Mouse (Mus musculus) liver, adult 2 months (tissue): ENCODE measurements around the gene Vav1. TPM values are rescaled to one million over a fixed set of nuclear protein-coding genes. Genes with fewer than 3 reads are reported as not detected.
"Not testable (repeated sequence)": the region's sequence is repeated elsewhere in the genome, so short reads cannot be mapped to it uniquely, and the experiment has no call there.

Experiments
- DNase-seq: peaks from one replicate; pipeline ENCODE4 v3.0.0-alpha.2; 2011; ENCODE audit warnings: low read depth, low spot score; ENCODE audit errors: extremely low read depth
- H3K27ac ChIP-seq: fragments of 200-500 bp; replicated peaks from 2 replicates; pipeline ENCODE4 v1.5.1; 2012; ENCODE audit warnings: low read depth, mild to moderate bottlenecking, control low read depth, inconsistent platforms, low read length; ENCODE audit not compliant: insufficient read depth
- H3K27me3 ChIP-seq: fragments of 200-500 bp; 2 replicates; pipeline ENCODE4 v1.6.1; 2012; ENCODE audit warnings: mild to moderate bottlenecking, moderate library complexity, low read length, inconsistent platforms; ENCODE audit not compliant: control insufficient read depth, insufficient read depth
- H3K36me3 ChIP-seq: fragments of 200-500 bp; 2 replicates; pipeline ENCODE4 v1.6.1; 2012; ENCODE audit warnings: low read length, inconsistent platforms; ENCODE audit not compliant: control insufficient read depth, insufficient read depth
- H3K4me1 ChIP-seq: fragments of 200-500 bp; 2 replicates; pipeline ENCODE4 v1.6.1; 2011; ENCODE audit warnings: low read length; ENCODE audit not compliant: control insufficient read depth, insufficient read depth
- H3K4me3 ChIP-seq: fragments of 200-500 bp; 2 replicates; pipeline ENCODE4 v1.5.1; 2011; ENCODE audit warnings: low read depth, mild to moderate bottlenecking, control low read depth, low read length, moderate library complexity; ENCODE audit not compliant: insufficient read depth
- H3K79me2 ChIP-seq: fragments of 200-500 bp; 2 replicates; pipeline ENCODE4 v1.6.1; 2012; ENCODE audit warnings: inconsistent platforms, mild to moderate bottlenecking, low read length, moderate library complexity; ENCODE audit not compliant: control insufficient read depth, insufficient read depth
- H3K9ac ChIP-seq: fragments of 200-500 bp; 2 replicates; pipeline ENCODE4 v1.6.1; 2012; ENCODE audit warnings: low read depth, mild to moderate bottlenecking, control low read depth, inconsistent platforms, low read length
- CTCF ChIP-seq: fragments of 200-500 bp; IDR thresholded peaks from 2 replicates; pipeline ENCODE4 v1.5.1; 2011; ENCODE audit warnings: low read depth, low read length, control low read depth
- POLR2A ChIP-seq: fragments of 200-500 bp; IDR thresholded peaks from 2 replicates; pipeline ENCODE4 v1.6.1; 2011; ENCODE audit warnings: low read length, control low read depth; ENCODE audit not compliant: insufficient read depth; ENCODE audit errors: extremely low read depth
- WGBS: fragments of 180-500 bp; shearing (Covaris S2); methylation state at CpG from one replicate; pipeline ENCODE4 v1.1.7; 2018; 5-methylcytosine and 5-hydroxymethylcytosine counted together
- polyA plus RNA-seq: library from polyadenylated mRNA; depleted of rRNA; stranded (reverse); fragments of >200 nt; gene quantifications from 2 replicates; pipeline ENCODE4 v1.2.3, GENCODE M21; 2012
- total RNA-seq: library from RNA; depleted of rRNA; stranded (reverse); fragments of >200 nt; gene quantifications from 2 replicates; pipeline ENCODE4 v1.2.3, GENCODE M21; 2014

Vav1 gene
- total and polyA plus RNA-seq, 2 experiments: 1.9 to 2.7 TPM

DNA sequence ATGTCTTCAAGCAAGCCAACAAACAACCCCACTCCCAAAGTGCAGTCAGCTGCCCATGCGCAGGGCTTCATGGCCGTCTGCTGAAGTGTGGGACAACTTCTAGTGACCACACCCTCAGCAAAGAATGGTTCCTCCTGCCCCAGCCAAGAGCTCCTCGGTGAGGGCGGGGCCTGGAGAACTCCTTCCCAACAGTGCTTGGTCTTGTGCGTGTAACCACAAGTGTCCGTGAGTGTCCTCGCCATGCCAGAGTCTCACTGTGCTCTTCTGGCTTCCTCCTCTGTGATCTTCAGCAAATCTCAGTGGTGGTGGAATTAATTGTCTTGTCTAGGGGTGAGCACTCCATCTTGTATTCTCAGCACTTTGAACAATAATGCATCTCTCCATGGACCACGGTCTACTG, 52.1 kb downstream of the Vav1 start:
- H3K9ac ChIP-seq: no peak overlapping the region
- DNase-seq: no peak
- H3K27ac ChIP-seq: no peak overlapping the region
- no peak overlapping the region for H3K4me3 ChIP-seq
- no peaks in the 10 kb centered on the region for H3K36me3 ChIP-seq
- H3K27me3 ChIP-seq: no peaks in the 10 kb centered on the region
- WGBS: 88% methylated on average over 8 of the region's 8 CpGs
- no peaks in the 10 kb centered on the region for H3K79me2 ChIP-seq
- no peaks in the 10 kb centered on the region for H3K4me1 ChIP-seq
- no peak for TF ChIP-seq POLR2A
- TF ChIP-seq CTCF: no peak

DNA sequence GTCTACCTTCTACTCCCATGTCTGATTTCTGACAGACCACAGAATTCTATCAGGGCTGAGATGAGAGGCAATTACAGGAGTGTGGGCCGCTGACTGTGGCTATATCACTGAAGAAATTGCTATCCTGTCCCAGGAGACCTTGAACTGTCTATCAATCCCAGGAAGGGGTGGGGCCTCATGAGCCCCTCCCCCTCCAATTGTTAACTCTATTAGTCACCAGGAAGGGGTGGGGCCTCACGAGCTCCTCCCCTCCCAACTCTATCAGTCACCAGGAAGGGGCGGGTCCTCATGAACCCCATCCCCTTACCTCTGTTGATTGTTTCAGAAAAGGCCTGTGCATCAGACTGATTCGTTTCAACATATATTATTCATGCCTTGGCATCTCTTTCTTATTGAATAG, 53.3 kb downstream of the Vav1 start:
- Histone ChIP-seq H3K4me1 (no peaks in the 10 kb centered on the region), H3K4me3 (no peak overlapping the region), H3K27ac (no peak overlapping the region), H3K9ac (no peak overlapping the region), H3K79me2 (no peaks in the 10 kb centered on the region), H3K36me3 (no peaks in the 10 kb centered on the region), H3K27me3 (no peaks in the 10 kb centered on the region)
- TF ChIP-seq CTCF: no peak
- TF ChIP-seq POLR2A: no peak
- 83% methylated on average over 4 of the region's 4 CpGs for WGBS
- no peak for DNase-seq

DNA sequence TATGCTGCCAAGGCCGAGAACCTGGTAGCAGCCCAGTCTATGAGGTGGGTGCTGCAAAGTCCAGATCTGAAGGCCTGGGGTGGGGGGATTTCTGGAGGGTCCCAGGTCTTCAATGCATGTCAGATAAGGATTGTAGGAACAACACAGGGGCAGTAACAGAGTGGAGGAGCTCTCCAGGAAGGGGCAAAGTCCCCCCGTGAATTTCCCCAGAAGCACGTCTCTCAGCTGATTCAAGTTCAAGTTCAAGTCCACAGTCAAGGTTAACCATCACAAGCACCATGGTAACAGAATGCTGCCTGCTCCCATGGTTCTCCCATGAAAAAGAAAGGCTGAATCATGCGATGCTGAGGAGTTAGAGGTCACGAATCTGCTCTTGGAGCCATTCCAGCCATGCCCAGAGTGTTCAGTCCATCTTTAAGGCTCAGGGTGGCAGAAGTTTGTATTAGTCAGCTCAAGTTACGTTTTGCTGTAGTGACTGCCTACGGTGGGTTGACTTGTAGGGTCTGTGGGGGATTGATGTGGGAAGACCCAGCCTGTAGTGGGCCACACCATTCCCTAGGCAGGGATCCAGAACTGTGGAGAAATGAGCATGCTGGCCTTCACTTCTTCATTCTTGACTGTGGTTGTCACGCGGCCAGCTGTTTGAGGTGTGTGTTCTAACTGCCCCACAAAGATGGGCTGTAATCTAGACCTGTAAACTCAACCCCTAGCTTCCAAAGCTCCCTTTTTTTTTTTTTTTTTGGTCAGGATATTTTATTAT, 55.3 kb downstream of the Vav1 start:
- H3K27ac ChIP-seq: no peak overlapping the region
- H3K4me1 ChIP-seq: no peaks in the 10 kb centered on the region
- no peaks in the 10 kb centered on the region for H3K27me3 ChIP-seq
- no peaks in the 10 kb centered on the region for H3K79me2 ChIP-seq
- H3K4me3 ChIP-seq: no peak overlapping the region
- 66% methylated on average over 9 of the region's 9 CpGs for WGBS
- no peak overlapping the region for H3K9ac ChIP-seq
- no peaks in the 10 kb centered on the region for H3K36me3 ChIP-seq
- DNase-seq: no peak
- TF ChIP-seq POLR2A: no peak
- TF ChIP-seq CTCF: no peak

DNA sequence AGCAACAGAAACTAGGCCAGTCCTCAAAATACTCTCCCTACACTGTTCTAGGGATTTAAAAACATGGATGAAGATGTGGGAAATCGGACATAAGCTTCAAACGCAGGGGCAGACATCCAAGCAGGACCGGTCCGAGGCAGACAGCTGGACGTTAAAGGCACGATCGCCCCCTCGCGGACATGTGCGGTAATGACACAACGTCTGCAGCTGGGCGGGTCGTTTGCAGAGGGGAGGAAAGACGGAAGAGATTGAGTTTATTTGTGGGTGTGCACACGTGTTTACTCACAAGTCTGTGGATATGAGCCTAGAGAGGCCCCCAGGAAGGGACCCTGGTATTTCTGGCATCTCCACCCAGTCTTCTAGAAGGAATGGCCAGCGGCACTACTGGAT, 55.9 kb downstream of the Vav1 start:
- 6% methylated on average over 16 of the region's 16 CpGs for WGBS
- Histone ChIP-seq H3K9ac (no peak overlapping the region), H3K27ac (no peak overlapping the region), H3K27me3 (no peaks in the 10 kb centered on the region), H3K79me2 (no peaks in the 10 kb centered on the region), H3K36me3 (no peaks in the 10 kb centered on the region), H3K4me1 (no peaks in the 10 kb centered on the region), H3K4me3 (no peak overlapping the region)
- DNase-seq: peak; percentile 39
- peak; percentile 96 for TF ChIP-seq CTCF
- TF ChIP-seq POLR2A: no peak

DNA sequence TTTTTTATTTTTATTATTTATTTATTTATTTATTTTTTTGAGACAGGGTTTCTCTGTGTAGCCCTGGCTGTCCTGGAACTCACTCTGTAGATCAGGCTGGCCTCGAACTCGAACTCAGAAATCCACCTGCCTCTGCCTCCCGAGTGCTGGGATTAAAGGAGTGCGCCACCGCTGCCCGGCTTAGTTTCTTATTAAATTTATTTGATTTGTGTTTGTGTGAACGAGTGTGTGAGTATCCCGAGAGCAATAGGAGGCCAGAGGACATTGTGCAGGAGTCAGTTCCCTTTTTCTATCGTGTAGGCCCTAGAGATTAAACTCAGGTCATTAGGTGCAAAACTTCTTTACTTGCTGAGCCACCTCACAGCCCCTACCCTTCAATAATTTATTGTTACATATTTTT, 56.3 kb downstream of the Vav1 start:
- not testable (repeated sequence) for H3K27me3 ChIP-seq, DNase-seq, H3K79me2 ChIP-seq, H3K4me3 ChIP-seq, H3K27ac ChIP-seq, H3K9ac ChIP-seq, H3K4me1 ChIP-seq, H3K36me3 ChIP-seq
- 63% methylated on average over 9 of the region's 9 CpGs for WGBS

DNA sequence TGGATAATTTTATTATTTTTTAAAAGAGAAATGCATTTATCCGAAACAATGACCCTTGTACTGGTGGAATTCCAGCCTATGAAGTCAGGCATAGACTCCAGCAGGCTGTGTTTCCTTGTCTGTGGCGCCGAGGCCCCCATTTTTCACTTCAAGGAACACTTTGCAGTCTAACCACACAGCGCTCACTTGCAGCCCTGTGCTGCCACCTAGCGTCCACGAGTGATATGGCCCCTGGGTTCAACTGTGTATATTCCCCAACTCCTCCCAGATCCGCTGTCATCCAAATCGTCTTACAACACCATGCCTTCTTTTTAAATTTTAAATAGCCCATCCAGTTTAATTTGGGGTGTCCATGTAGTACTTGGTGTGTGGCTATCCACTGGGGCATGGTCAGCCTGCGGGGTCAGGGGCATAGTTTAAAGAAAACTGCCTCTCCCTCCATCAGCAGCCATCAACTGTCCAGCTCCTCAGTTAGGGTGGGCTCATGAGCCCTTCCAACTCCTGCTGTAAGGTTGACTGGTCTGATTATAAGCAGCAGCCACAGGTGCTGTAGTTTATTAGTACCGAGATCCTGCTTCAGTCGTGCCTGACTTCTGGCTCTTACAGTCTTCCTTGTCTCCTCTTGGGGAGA, 56.9 kb downstream of the Vav1 start:
- Histone ChIP-seq H3K4me1 (no peaks in the 10 kb centered on the region), H3K36me3 (no peaks in the 10 kb centered on the region), H3K4me3 (no peak overlapping the region), H3K27ac (no peak overlapping the region), H3K27me3 (no peaks in the 10 kb centered on the region), H3K9ac (no peak overlapping the region), H3K79me2 (no peaks in the 10 kb centered on the region)
- TF ChIP-seq POLR2A (no peak), CTCF (peak; percentile 99)
- DNase-seq: peak; percentile 63
- WGBS: 10% methylated on average over 11 of the region's 11 CpGs
